Mouse (Mus musculus) liver, embryonic 12.5 days (tissue): ENCODE measurements around the gene Arl8b. TPM values are rescaled to one million over a fixed set of nuclear protein-coding genes. Genes with fewer than 3 reads are reported as not detected.

Experiments
- ATAC-seq: fragments of 200-750 bp; cut with Nextera tagmentation; 2 replicates; pipeline ENCODE4 v1.8.0; 2017; ENCODE audit warnings: moderate number of reproducible peaks, mild to moderate bottlenecking, moderate library complexity
- H3K27ac ChIP-seq: fragments of 300-500 bp; sonication (generic); 2 replicates; pipeline ENCODE4 v1.5.1; 2016; ENCODE audit warnings: mild to moderate bottlenecking
- H3K27me3 ChIP-seq: fragments of 300-500 bp; sonication (generic); replicated peaks from 2 replicates; pipeline ENCODE4 v1.6.1; 2016; ENCODE audit warnings: mild to moderate bottlenecking, moderate library complexity
- H3K36me3 ChIP-seq: fragments of 300-500 bp; sonication (generic); 2 replicates; pipeline ENCODE4 v1.6.1; 2016; ENCODE audit warnings: mild to moderate bottlenecking, moderate library complexity
- H3K4me1 ChIP-seq: fragments of 300-500 bp; sonication (generic); 2 replicates; pipeline ENCODE4 v1.6.1; 2016
- H3K4me2 ChIP-seq: fragments of 300-500 bp; sonication (generic); 2 replicates; pipeline ENCODE4 v1.6.1; 2016; ENCODE audit warnings: mild to moderate bottlenecking, moderate library complexity
- H3K4me3 ChIP-seq: fragments of 300-500 bp; sonication (generic); 2 replicates; pipeline ENCODE4 v1.5.1; 2016; ENCODE audit warnings: mild to moderate bottlenecking, moderate library complexity
- H3K9ac ChIP-seq: fragments of 300-500 bp; sonication (generic); 2 replicates; pipeline ENCODE4 v1.6.1; 2016; ENCODE audit warnings: mild to moderate bottlenecking, moderate library complexity
- H3K9me3 ChIP-seq: fragments of 300-500 bp; sonication (generic); replicated peaks from 2 replicates; pipeline ENCODE4 v1.6.1; 2016; ENCODE audit warnings: mild to moderate bottlenecking, moderate library complexity
- WGBS: fragments of 180-500 bp; shearing (Covaris S2); methylation state at CpG from one replicate; pipeline ENCODE4 v1.1.7; 2016; ENCODE audit not compliant: insufficient replicate concordance; 5-methylcytosine and 5-hydroxymethylcytosine counted together
- polyA plus RNA-seq: library from polyadenylated mRNA; unstranded; fragments of >200 nt; fragmentation: Nextera tagmentation; extraction: Ambion mirVana; gene quantifications from 2 replicates; pipeline ENCODE4 v1.2.1, GENCODE M21; 2016

The Arl8b gene
- polyA plus RNA-seq, 1 experiment from 2014 or later, result 48.1 TPM

GRCm38 (mm10) chr6:108791498-108791897 is 8.6 kb downstream of the Arl8b start:
- H3K27ac ChIP-seq, result no peak overlapping the region
- H3K4me3 ChIP-seq, result no peak overlapping the region
- WGBS, result 64% methylated on average over 5 of the region's 5 CpGs
- no peaks in the 10 kb centered on the region for H3K9me3 ChIP-seq
- 0 out of 2 replicates have a peak, but pooled peaks cover 3% of the 10 kb centered on the region for H3K36me3 ChIP-seq
- no peaks in the 10 kb centered on the region for H3K27me3 ChIP-seq
- peaks cover 26% of the 10 kb centered on the region for H3K4me1 ChIP-seq
- no peak for ATAC-seq
- H3K4me2 ChIP-seq, result no peak overlapping the region
- H3K9ac ChIP-seq, result no peak overlapping the region

GRCm38 (mm10) chr6:108795912-108796311 is 13.0 kb downstream of the Arl8b start:
- H3K4me3 ChIP-seq, result no peak overlapping the region
- no peak overlapping the region for H3K9ac ChIP-seq
- no peaks in the 10 kb centered on the region for H3K9me3 ChIP-seq
- no peaks in the 10 kb centered on the region for H3K36me3 ChIP-seq
- H3K4me2 ChIP-seq, result no peak overlapping the region
- no peak for ATAC-seq
- WGBS, result 76% methylated on average over 1 of the region's 1 CpGs
- no peak overlapping the region for H3K27ac ChIP-seq
- no peaks in the 10 kb centered on the region for H3K27me3 ChIP-seq
- H3K4me1 ChIP-seq, result peaks cover 32% of the 10 kb centered on the region

- no peaks in the 10 kb centered on the region for H3K27me3 ChIP-seq
- no peak overlapping the region for H3K4me2 ChIP-seq
- no peak overlapping the region for H3K27ac ChIP-seq
- WGBS, result 72% methylated on average over 2 of the region's 2 CpGs
- ATAC-seq, result no peak
- no peaks in the 10 kb centered on the region for H3K9me3 ChIP-seq
- no peak overlapping the region for H3K4me3 ChIP-seq
- no peak overlapping the region for H3K9ac ChIP-seq
- peaks cover 32% of the 10 kb centered on the region for H3K4me1 ChIP-seq
- no peaks in the 10 kb centered on the region for H3K36me3 ChIP-seq
Observed at GRCm38 (mm10) chr6:108796706-108797105, 13.8 kb downstream of the Arl8b start.

GRCm38 (mm10) chr6:108805194-108805593 is 22.3 kb downstream of the Arl8b start:
- H3K27me3 ChIP-seq, result no peaks in the 10 kb centered on the region
- H3K36me3 ChIP-seq, result no peaks in the 10 kb centered on the region
- peaks cover 8% of the 10 kb centered on the region for H3K4me1 ChIP-seq
- no peak overlapping the region for H3K27ac ChIP-seq
- H3K9ac ChIP-seq, result no peak overlapping the region
- no peaks in the 10 kb centered on the region for H3K9me3 ChIP-seq
- H3K4me2 ChIP-seq, result no peak overlapping the region
- ATAC-seq, result no peak
- no peak overlapping the region for H3K4me3 ChIP-seq
- 83% methylated on average over 1 of the region's 1 CpGs for WGBS

GRCm38 (mm10) chr6:108805871-108806270 is 23.0 kb downstream of the Arl8b start:
- no peak for ATAC-seq
- no peak overlapping the region for H3K27ac ChIP-seq

GRCm38 (mm10) chr6:108807446-108807845 is 24.5 kb downstream of the Arl8b start:
- 57% methylated on average over 3 of the region's 3 CpGs for WGBS
- Histone ChIP-seq H3K9ac (no peak overlapping the region), H3K4me1 (peaks cover 10% of the 10 kb centered on the region), H3K36me3 (no peaks in the 10 kb centered on the region), H3K27ac (no peak overlapping the region), H3K27me3 (no peaks in the 10 kb centered on the region), H3K9me3 (no peaks in the 10 kb centered on the region), H3K4me3 (no peak overlapping the region), H3K4me2 (no peak overlapping the region)
- ATAC-seq, result no peak

More at GRCm38 (mm10) chr6:108805871-108806270, 23.0 kb downstream of the Arl8b start:
- no peak overlapping the region for H3K4me3 ChIP-seq
- H3K4me2 ChIP-seq, result no peak overlapping the region
- H3K4me1 ChIP-seq, result peaks cover 10% of the 10 kb centered on the region
- no peaks in the 10 kb centered on the region for H3K36me3 ChIP-seq
- no peaks in the 10 kb centered on the region for H3K27me3 ChIP-seq
- whole genome bisulfite sequencing, result 84% methylated on average over 7 of the region's 7 CpGs
- no peak overlapping the region for H3K9ac ChIP-seq
- no peaks in the 10 kb centered on the region for H3K9me3 ChIP-seq

GRCm38 (mm10) chr6:108808786-108809185 is 25.9 kb downstream of the Arl8b start:
- Histone ChIP-seq H3K9ac (no peak overlapping the region), H3K27ac (no peak overlapping the region), H3K9me3 (no peaks in the 10 kb centered on the region), H3K4me2 (no peak overlapping the region), H3K4me3 (no peak overlapping the region), H3K36me3 (no peaks in the 10 kb centered on the region), H3K27me3 (no peaks in the 10 kb centered on the region), H3K4me1 (peaks cover 10% of the 10 kb centered on the region)
- 67% methylated on average over 1 of the region's 1 CpGs for WGBS
- no peak for ATAC-seq

- 73% methylated on average over 10 of the region's 10 CpGs for WGBS
- Histone ChIP-seq H3K9ac (no peak overlapping the region), H3K9me3 (no peaks in the 10 kb centered on the region), H3K27me3 (no peaks in the 10 kb centered on the region), H3K27ac (no peak overlapping the region), H3K4me3 (no peak overlapping the region), H3K4me2 (no peak overlapping the region), H3K36me3 (peaks cover 6% of the 10 kb centered on the region), H3K4me1 (peaks cover 10% of the 10 kb centered on the region)
- ATAC-seq, result no peak
Observed at GRCm38 (mm10) chr6:108810237-108810636, 27.3 kb downstream of the Arl8b start.

- 82% methylated on average over 2 of the region's 2 CpGs for WGBS
- no peak for ATAC-seq
- no peak overlapping the region for H3K4me2 ChIP-seq
Observed at GRCm38 (mm10) chr6:108812134-108812533, 29.2 kb downstream of the Arl8b start.

GRCm38 (mm10) chr6:108817510-108817909 is 34.6 kb downstream of the Arl8b start:
- Histone ChIP-seq H3K27ac (no peak overlapping the region), H3K4me3 (no peak overlapping the region), H3K27me3 (no peaks in the 10 kb centered on the region), H3K4me2 (no peak overlapping the region), H3K36me3 (peaks cover 71% of the 10 kb centered on the region), H3K9ac (no peak overlapping the region), H3K4me1 (no peaks in the 10 kb centered on the region), H3K9me3 (no peaks in the 10 kb centered on the region)
- WGBS, result 66% methylated on average over 4 of the region's 4 CpGs
- no peak for ATAC-seq

More at GRCm38 (mm10) chr6:108812134-108812533, 29.2 kb downstream of the Arl8b start:
- Histone ChIP-seq H3K27me3 (no peaks in the 10 kb centered on the region), H3K9ac (no peak overlapping the region), H3K4me3 (no peak overlapping the region), H3K36me3 (peaks cover 22% of the 10 kb centered on the region), H3K4me1 (peaks cover 5% of the 10 kb centered on the region), H3K27ac (no peak overlapping the region), H3K9me3 (no peaks in the 10 kb centered on the region)

- Histone ChIP-seq H3K36me3 (peaks cover 43% of the 10 kb centered on the region), H3K27ac (0 out of 2 replicates have a peak overlapping the region, but pooled peaks have one; percentile 25), H3K4me3 (no peak overlapping the region), H3K9me3 (no peaks in the 10 kb centered on the region), H3K4me1 (peaks cover 35% of the 10 kb centered on the region), H3K27me3 (no peaks in the 10 kb centered on the region), H3K9ac (no peak overlapping the region), H3K4me2 (no peak overlapping the region)
- WGBS, result 27% methylated on average over 7 of the region's 7 CpGs
- no peak for ATAC-seq
Observed at GRCm38 (mm10) chr6:108824816-108825545, 42.1 kb downstream of the Arl8b start.

- Histone ChIP-seq H3K9me3 (no peaks in the 10 kb centered on the region), H3K4me2 (no peak overlapping the region), H3K4me1 (peaks cover 41% of the 10 kb centered on the region), H3K9ac (no peak overlapping the region), H3K4me3 (no peak overlapping the region), H3K36me3 (peaks cover 34% of the 10 kb centered on the region), H3K27me3 (no peaks in the 10 kb centered on the region), H3K27ac (0 out of 2 replicates have a peak overlapping the region, but pooled peaks have one; percentile 7)
- 61% methylated on average over 3 of the region's 3 CpGs for WGBS
- ATAC-seq, result no peak
Observed at GRCm38 (mm10) chr6:108826070-108826469, 43.2 kb downstream of the Arl8b start.
